9 mouse cellular contexts compared by ENCODE assay signal in genomic region chr5:115520325-115520869, GRCm38 (mm10). TPM values are rescaled to one million over a fixed set of nuclear protein-coding genes. Genes with fewer than 3 reads are reported as not detected.
DNase-seq lines count a peak whose midpoint lies in the region; ATAC-seq and TF ChIP-seq lines count a peak whose summit lies in the region.
"Had no signal": no experiment of that assay in that cellular context is flagged by ENCODE, and none has a peak within 500 bp of the region (broad histone marks: within the 10 kb centered on the region; RNA-seq: fewer than 3 reads in every experiment).

No protein-coding gene starts in this region.

- peak overlapping the region; percentile 69 for H3K27ac ChIP-seq in midbrain, embryonic 10.5 days (replicated peaks)
- H3K27ac ChIP-seq in midbrain, embryonic 16.5 days (ENCODE audit: low read length) = no peak overlapping the region
- H3K27ac ChIP-seq in kidney, postnatal 0 days = peak overlapping the region; percentile 78
- H3K27ac ChIP-seq in small intestine, adult 2 months (ENCODE audit: insufficient read depth, low read depth, low read length) = peak overlapping the region; percentile 93

- peaks cover 52% of the 10 kb centered on the region for H3K4me1 ChIP-seq in midbrain, embryonic 10.5 days
- H3K4me1 ChIP-seq in midbrain, embryonic 16.5 days (ENCODE audit: control insufficient read depth, insufficient read depth, low read length) = peaks cover 5% of the 10 kb centered on the region; the same call in 1 of the 2 replicates
- H3K4me1 ChIP-seq in kidney, postnatal 0 days (replicated peaks; ENCODE audit: insufficient read depth, low read length) = peaks cover 48% of the 10 kb centered on the region
- peaks cover 41% of the 10 kb centered on the region for H3K4me1 ChIP-seq in small intestine, adult 2 months (ENCODE audit: control insufficient read depth, insufficient read depth, insufficient read length, low read length)

- 79% methylated on average over 21 of the region's 21 CpGs for WGBS in midbrain, embryonic 10.5 days
- WGBS in midbrain, embryonic 16.5 days = 80% methylated on average over 21 of the region's 21 CpGs
- 51% methylated on average over 21 of the region's 21 CpGs for WGBS in kidney, postnatal 0 days
- 46% methylated on average over 21 of the region's 21 CpGs for WGBS in small intestine, adult 2 months

- no peaks in the 10 kb centered on the region for H3K9me3 ChIP-seq in midbrain, embryonic 10.5 days (replicated peaks)
- no peaks in the 10 kb centered on the region for H3K9me3 ChIP-seq in midbrain, embryonic 16.5 days (replicated peaks; ENCODE audit: control insufficient read depth, low read length, poor library complexity, severe bottlenecking)
- H3K9me3 ChIP-seq in kidney, postnatal 0 days (replicated peaks; ENCODE audit: low read length) = no peaks in the 10 kb centered on the region

- H3K27me3 ChIP-seq in midbrain, embryonic 10.5 days (ENCODE audit: low read depth, poor library complexity, severe bottlenecking) = no peaks in the 10 kb centered on the region
- H3K27me3 ChIP-seq in midbrain, embryonic 16.5 days (ENCODE audit: control insufficient read depth, insufficient read depth, low read depth, low read length) = no peaks in the 10 kb centered on the region
- H3K27me3 ChIP-seq in kidney, postnatal 0 days (ENCODE audit: insufficient read depth, low read length) = no peaks in the 10 kb centered on the region
- no peaks in the 10 kb centered on the region for H3K27me3 ChIP-seq in small intestine, adult 2 months (ENCODE audit: control insufficient read depth, insufficient read depth, low read length)

- no peak overlapping the region for H3K9ac ChIP-seq in midbrain, embryonic 16.5 days (ENCODE audit: low read depth, low read length)
- 0 out of 2 replicates have a peak overlapping the region, but pooled peaks have one; percentile 27 for H3K9ac ChIP-seq in kidney, postnatal 0 days (ENCODE audit: low read depth, low read length)

- H3K36me3 ChIP-seq in midbrain, embryonic 10.5 days = peaks cover 15% of the 10 kb centered on the region
- no peaks in the 10 kb centered on the region for H3K36me3 ChIP-seq in midbrain, embryonic 16.5 days (ENCODE audit: control insufficient read depth, insufficient read depth, low read length)
- 0 out of 2 replicates have a peak, but pooled peaks cover 4% of the 10 kb centered on the region for H3K36me3 ChIP-seq in kidney, postnatal 0 days (ENCODE audit: insufficient read depth, low read length)
- H3K36me3 ChIP-seq in small intestine, adult 2 months (ENCODE audit: control insufficient read depth, insufficient read depth, low read length) = peaks cover 4% of the 10 kb centered on the region

- DNase-seq in adrenal gland, adult 2 months = peak; percentile 64
- DNase-seq in adrenal gland, adult 8-10 months = no peak
- DNase-seq in midbrain, embryonic 10.5 days (ENCODE audit: low spot score) = no peak
- no peak for DNase-seq in kidney, postnatal 0 days (ENCODE audit: low spot score)
- DNase-seq in frontal cortex, postnatal 36 days (ENCODE audit: low spot score in 2 of 2) = no peak
- no peak for DNase-seq in embryo, embryonic 10 days (ENCODE audit: low spot score)

- no peak for TF ChIP-seq POLR2A in small intestine, adult 2 months (IDR thresholded peaks at IDR 0.05; ENCODE audit: low read depth, low read length)

- H3K4me3 ChIP-seq in midbrain, embryonic 10.5 days = no peak overlapping the region
- H3K4me3 ChIP-seq in midbrain, embryonic 16.5 days (ENCODE audit: low read depth, low read length) = no peak overlapping the region
- H3K4me3 ChIP-seq in kidney, postnatal 0 days (replicated peaks; ENCODE audit: low read depth, low read length) = no peak overlapping the region
- peak overlapping the region; percentile 22 for H3K4me3 ChIP-seq in small intestine, adult 2 months (ENCODE audit: low read depth, low read length)
- H3K4me3 ChIP-seq: myocyte had no signal

- no peak for TF ChIP-seq CTCF in kidney, postnatal 0 days (IDR thresholded peaks at IDR 0.05; ENCODE audit: low read depth)
- TF ChIP-seq CTCF in small intestine, adult 2 months (IDR thresholded peaks at IDR 0.05; ENCODE audit: extremely low read depth, insufficient read length, insufficient replicate concordance, low read depth, low read length) = no peak

- H3K4me2 ChIP-seq in midbrain, embryonic 16.5 days (ENCODE audit: low read length) = no peak overlapping the region
- H3K4me2 ChIP-seq in kidney, postnatal 0 days (ENCODE audit: low read length) = peak overlapping the region; percentile 1; the same call in 1 of the 2 replicates

- no peak for ATAC-seq in midbrain, embryonic 16.5 days
- no peak for ATAC-seq in kidney, postnatal 0 days (replicated peaks; ENCODE audit: low FRiP score, low read depth)

RNA-seq across cellular contexts. Expression of gene Pxn, which starts 13.9 kb away (rescaled TPM):
- total RNA-seq in adrenal gland, adult 2 months (2021) = 10 to 100 TPM; 39.4 to 47.2 TPM
- polyA plus RNA-seq in adrenal gland, adult 2 months (2012; rRNA removed) = 66.9 and 67.5 TPM in 2 replicates
- 10 to 100 TPM; 32.1 to 64.5 (median 44.8) TPM for total RNA-seq in adrenal gland, adult 8-10 months (2022)
- polyA plus RNA-seq in midbrain, embryonic 10.5 days (2016; fragmentation: Nextera tagmentation; extraction: Ambion mirVana) = 27.9 and 28.9 TPM in 2 replicates
- polyA plus RNA-seq in midbrain, embryonic 16.5 days (2015; fragmentation: Nextera tagmentation; extraction: Ambion mirVana) = 18.3 and 18.5 TPM in 2 replicates
- 48.3 and 53.1 TPM in 2 replicates for polyA plus RNA-seq in kidney, postnatal 0 days (2015; fragmentation: Nextera tagmentation; extraction: Ambion mirVana)
- polyA plus RNA-seq in small intestine, adult 2 months (2012; rRNA removed) = 65.1 and 136 TPM in 2 replicates

RNA-seq across cellular contexts. Expression of gene Sirt4, which starts 35.9 kb away (rescaled TPM):
- total RNA-seq in adrenal gland, adult 2 months (2021) = 10 to 100 TPM; 15.1 to 28.0 TPM
- 47.4 and 61.7 TPM in 2 replicates for polyA plus RNA-seq in adrenal gland, adult 2 months (2012; rRNA removed)
- 10 to 100 TPM; 24.6 to 53.8 (median 41.2) TPM for total RNA-seq in adrenal gland, adult 8-10 months (2022)
- polyA plus RNA-seq in midbrain, embryonic 10.5 days (2016; fragmentation: Nextera tagmentation; extraction: Ambion mirVana) = 15.2 and 17.0 TPM in 2 replicates
- 32.3 and 32.7 TPM in 2 replicates for polyA plus RNA-seq in midbrain, embryonic 16.5 days (2015; fragmentation: Nextera tagmentation; extraction: Ambion mirVana)
- polyA plus RNA-seq in kidney, postnatal 0 days (2015; fragmentation: Nextera tagmentation; extraction: Ambion mirVana) = 19.6 and 20.2 TPM in 2 replicates
- polyA plus RNA-seq in small intestine, adult 2 months (2012; rRNA removed) = 9.9 and 13.6 TPM in 2 replicates

RNA-seq across cellular contexts. Expression of gene Rplp0, which starts 38.9 kb away (rescaled TPM):
- 100 to 1,000 TPM; 758 to 884 TPM for total RNA-seq in adrenal gland, adult 2 months (2021)
- 1,163 and 1,198 TPM in 2 replicates for polyA plus RNA-seq in adrenal gland, adult 2 months (2012; rRNA removed)
- total RNA-seq in adrenal gland, adult 8-10 months (2022) = 100 to 1,000 TPM; 682 to 769 (median 720) TPM
- polyA plus RNA-seq in midbrain, embryonic 10.5 days (2016; fragmentation: Nextera tagmentation; extraction: Ambion mirVana) = 1,126 and 1,338 TPM in 2 replicates
- 794 and 826 TPM in 2 replicates for polyA plus RNA-seq in midbrain, embryonic 16.5 days (2015; fragmentation: Nextera tagmentation; extraction: Ambion mirVana)
- 1,459 and 1,525 TPM in 2 replicates for polyA plus RNA-seq in kidney, postnatal 0 days (2015; fragmentation: Nextera tagmentation; extraction: Ambion mirVana)
- 1,193 and 2,017 TPM in 2 replicates for polyA plus RNA-seq in small intestine, adult 2 months (2012; rRNA removed)

RNA-seq across cellular contexts. Expression of gene Gcn1l1, which starts 44.7 kb away (rescaled TPM):
- 10 to 100 TPM; 48.6 to 51.1 TPM for total RNA-seq in adrenal gland, adult 2 months (2021)
- 41.2 and 49.4 TPM in 2 replicates for polyA plus RNA-seq in adrenal gland, adult 2 months (2012; rRNA removed)
- total RNA-seq in adrenal gland, adult 8-10 months (2022) = 10 to 100 TPM; 69.2 to 98.2 (median 77.7) TPM
- polyA plus RNA-seq in midbrain, embryonic 10.5 days (2016; fragmentation: Nextera tagmentation; extraction: Ambion mirVana) = 52.5 and 61.2 TPM in 2 replicates
- 45.1 and 46.7 TPM in 2 replicates for polyA plus RNA-seq in midbrain, embryonic 16.5 days (2015; fragmentation: Nextera tagmentation; extraction: Ambion mirVana)
- polyA plus RNA-seq in kidney, postnatal 0 days (2015; fragmentation: Nextera tagmentation; extraction: Ambion mirVana) = 20.7 and 24.5 TPM in 2 replicates
- 26.4 and 30.7 TPM in 2 replicates for polyA plus RNA-seq in small intestine, adult 2 months (2012; rRNA removed)

RNA-seq across cellular contexts. Expression of gene Pla2g1b, which starts 54.3 kb away (rescaled TPM):
- total RNA-seq in adrenal gland, adult 2 months (2021) = not detected
- 7.6 TPM in 1 of 2 replicates, not detected in the other for polyA plus RNA-seq in adrenal gland, adult 2 months (2012; rRNA removed)
- under 1 TPM in 1 of 4 experiments, not detected in 3; 0.93 TPM for total RNA-seq in adrenal gland, adult 8-10 months (2022)
- polyA plus RNA-seq in midbrain, embryonic 10.5 days (2016; fragmentation: Nextera tagmentation; extraction: Ambion mirVana) = 0.41 and 0.62 TPM in 2 replicates
- not detected in 2 replicates for polyA plus RNA-seq in midbrain, embryonic 16.5 days (2015; fragmentation: Nextera tagmentation; extraction: Ambion mirVana)
- 0.97 and 0.98 TPM in 2 replicates for polyA plus RNA-seq in kidney, postnatal 0 days (2015; fragmentation: Nextera tagmentation; extraction: Ambion mirVana)
- 5.2 and 2,024 TPM in 2 replicates for polyA plus RNA-seq in small intestine, adult 2 months (2012; rRNA removed)
- polyA plus RNA-seq: myocyte had no signal
